Mouse (Mus musculus) bone marrow, adult 2 months (tissue): ENCODE results near the gene E130308A19Rik.

Source experiments
- CTCF ChIP-seq: fragments of 200-500 bp; IDR thresholded peaks from 2 replicates; pipeline ENCODE4 v1.5.1; 2011; ENCODE audit warnings: low read length, control low read depth; ENCODE audit not compliant: control insufficient read depth, insufficient read depth
- POLR2A ChIP-seq: fragments of 200-500 bp; IDR thresholded peaks from 2 replicates; pipeline ENCODE4 v1.6.1; 2011; ENCODE audit warnings: low read depth, mild to moderate bottlenecking, control low read depth, low read length, borderline replicate concordance; ENCODE audit not compliant: control insufficient read depth

DNA sequence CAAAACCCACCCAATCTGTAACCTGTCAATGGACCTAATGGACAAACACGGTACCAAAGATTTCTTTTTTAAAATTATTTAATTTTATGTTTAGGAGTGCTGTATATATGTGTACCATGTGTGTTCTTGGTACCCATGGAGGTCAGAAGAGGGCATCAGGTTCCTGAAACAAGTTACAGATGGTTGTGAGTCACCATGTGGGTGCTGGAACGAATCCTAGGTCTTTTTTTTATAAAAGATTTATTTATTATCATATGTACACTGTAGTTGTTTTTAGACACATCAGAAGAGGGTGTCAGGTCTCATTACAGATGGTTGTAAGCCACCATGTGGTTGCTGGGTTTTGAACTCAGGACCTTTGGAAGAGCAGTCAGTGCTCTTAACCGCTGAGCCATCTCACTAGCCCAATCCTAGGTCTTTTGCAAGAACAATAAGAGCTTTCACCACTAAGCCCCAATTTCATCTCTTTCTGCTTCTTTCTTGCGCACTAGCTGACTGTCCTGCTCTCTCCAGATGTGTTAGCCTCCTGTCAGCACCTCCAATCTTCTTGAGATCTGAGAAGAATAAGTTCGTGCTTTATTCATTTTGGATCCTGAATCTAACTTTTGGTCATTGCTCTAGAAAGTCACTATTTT, 6.3 kb upstream of the E130308A19Rik start:
- no peak for TF ChIP-seq POLR2A
- no peak for TF ChIP-seq CTCF
